Mouse (Mus musculus): ENCODE results near the gene Hs6st3. TPM values are rescaled to one million over a fixed set of nuclear protein-coding genes. Genes with fewer than 3 reads are reported as not detected.

Hs6st3 gene
- polyA plus RNA-seq, 1 experiment, result 1.2 TPM

DNA sequence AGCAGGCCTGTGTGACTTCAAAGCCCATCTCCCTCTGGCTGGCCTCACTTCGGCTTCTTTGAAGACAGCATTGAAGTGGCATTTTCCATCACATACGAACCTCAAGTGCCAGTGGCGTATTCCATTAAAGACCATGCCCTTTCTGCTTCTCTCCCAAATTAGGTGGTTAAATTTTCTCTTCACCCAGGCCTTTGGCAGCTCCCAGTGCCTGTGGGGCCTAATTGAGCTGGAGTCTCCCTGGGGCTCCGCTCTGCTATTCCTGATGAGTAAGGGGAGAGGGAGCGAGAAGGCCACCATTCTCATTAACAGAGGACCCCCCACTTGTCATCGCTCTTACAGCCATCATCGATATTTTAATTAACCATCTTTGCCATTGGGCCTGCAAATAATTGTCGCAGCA, 754.8 kb downstream of the Hs6st3 start:
- no peaks in the 10 kb centered on the region for H3K9me3 ChIP-seq (replicated peaks; ENCODE audit: control insufficient read depth, insufficient read depth, low read length, poor library complexity, severe bottlenecking)
- no peaks in the 10 kb centered on the region for H3K36me3 ChIP-seq (ENCODE audit: control insufficient read depth, insufficient read depth, low read length, poor library complexity, severe bottlenecking)

GRCm38 (mm10) chr14:119895097-119895496, 757.0 kb downstream of the Hs6st3 start:
- no peaks in the 10 kb centered on the region for H3K36me3 ChIP-seq (ENCODE audit: control insufficient read depth, insufficient read depth, low read length, poor library complexity, severe bottlenecking)
- no peaks in the 10 kb centered on the region for H3K27me3 ChIP-seq (ENCODE audit: control insufficient read depth, insufficient read depth, low read length, poor library complexity, severe bottlenecking)
- no peak overlapping the region for H3K27ac ChIP-seq (ENCODE audit: insufficient read depth, low read length)
- TF ChIP-seq EP300 (IDR thresholded peaks at IDR 0.05; ENCODE audit: insufficient read depth, low read depth, low read length) (no peak), POLR2A (IDR thresholded peaks at IDR 0.05; ENCODE audit: insufficient read depth, low read length) (no peak), CTCF (IDR thresholded peaks at IDR 0.05; ENCODE audit: low read depth, low read length) (no peak)
- H3K9ac ChIP-seq (ENCODE audit: low read depth, poor library complexity, severe bottlenecking), result no peak overlapping the region
- H3K4me3 ChIP-seq (ENCODE audit: low read depth, low read length), result no peak overlapping the region
- H3K9me3 ChIP-seq (replicated peaks; ENCODE audit: control insufficient read depth, insufficient read depth, low read length, poor library complexity, severe bottlenecking), result no peaks in the 10 kb centered on the region
- no peaks in the 10 kb centered on the region for H3K4me1 ChIP-seq (ENCODE audit: control insufficient read depth, insufficient read depth, low read length)

More for the DNA sequence above, 754.8 kb downstream of the Hs6st3 start:
- Histone ChIP-seq H3K4me3 (ENCODE audit: low read depth, low read length) (no peak overlapping the region), H3K27ac (ENCODE audit: insufficient read depth, low read length) (no peak overlapping the region), H3K27me3 (ENCODE audit: control insufficient read depth, insufficient read depth, low read length, poor library complexity, severe bottlenecking) (no peaks in the 10 kb centered on the region), H3K4me1 (ENCODE audit: control insufficient read depth, insufficient read depth, low read length) (no peaks in the 10 kb centered on the region), H3K9ac (ENCODE audit: low read depth, poor library complexity, severe bottlenecking) (no peak overlapping the region)
- no peak for TF ChIP-seq CTCF (IDR thresholded peaks at IDR 0.05; ENCODE audit: low read depth, low read length)
- TF ChIP-seq POLR2A (IDR thresholded peaks at IDR 0.05; ENCODE audit: insufficient read depth, low read length), result no peak
- TF ChIP-seq EP300 (IDR thresholded peaks at IDR 0.05; ENCODE audit: insufficient read depth, low read depth, low read length), result no peak

DNA sequence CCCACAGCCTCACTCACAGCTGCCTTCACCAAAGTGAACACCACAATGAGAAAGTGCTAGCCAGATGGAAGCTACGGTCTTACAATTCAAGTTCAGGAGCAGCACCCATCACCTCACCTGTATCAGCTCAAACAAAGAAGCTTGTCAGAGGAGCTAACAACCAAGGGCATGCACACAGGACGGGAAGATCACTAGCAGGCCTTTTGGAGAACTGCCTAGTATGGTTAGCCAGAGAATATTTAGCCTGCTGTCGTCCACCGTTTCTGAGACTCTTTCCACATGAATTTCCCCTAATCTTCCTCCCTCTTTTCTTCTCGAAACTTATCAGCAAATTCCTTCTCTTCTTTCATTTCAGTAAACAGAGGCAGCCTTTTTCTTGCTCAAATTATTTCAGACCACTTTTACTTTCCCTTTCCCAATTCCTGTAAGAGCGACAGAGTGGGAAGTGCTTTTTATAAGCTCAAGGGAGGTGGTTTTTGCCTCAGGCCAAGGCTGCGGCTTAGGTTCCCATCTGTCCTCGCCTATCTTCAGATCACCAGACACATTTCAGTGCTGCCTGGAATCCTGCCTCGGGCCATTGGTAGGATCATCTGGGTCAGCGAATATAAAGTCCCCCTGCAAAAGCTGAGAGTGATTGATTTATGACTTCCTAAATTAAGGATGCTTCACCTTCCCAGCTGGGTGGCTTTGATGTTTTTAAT, 757.8 kb downstream of the Hs6st3 start:
- no peaks in the 10 kb centered on the region for H3K4me1 ChIP-seq (ENCODE audit: control insufficient read depth, insufficient read depth, low read length)
- TF ChIP-seq CTCF (IDR thresholded peaks at IDR 0.05; ENCODE audit: low read depth, low read length), result no peak
- no peak for TF ChIP-seq EP300 (IDR thresholded peaks at IDR 0.05; ENCODE audit: insufficient read depth, low read depth, low read length)
- TF ChIP-seq POLR2A (IDR thresholded peaks at IDR 0.05; ENCODE audit: insufficient read depth, low read length), result no peak
- no peak overlapping the region for H3K27ac ChIP-seq (ENCODE audit: insufficient read depth, low read length)
- H3K9ac ChIP-seq (ENCODE audit: low read depth, poor library complexity, severe bottlenecking), result no peak overlapping the region
- no peak overlapping the region for H3K4me3 ChIP-seq (ENCODE audit: low read depth, low read length)
- no peaks in the 10 kb centered on the region for H3K36me3 ChIP-seq (ENCODE audit: control insufficient read depth, insufficient read depth, low read length, poor library complexity, severe bottlenecking)
- no peaks in the 10 kb centered on the region for H3K27me3 ChIP-seq (ENCODE audit: control insufficient read depth, insufficient read depth, low read length, poor library complexity, severe bottlenecking)
- no peaks in the 10 kb centered on the region for H3K9me3 ChIP-seq (replicated peaks; ENCODE audit: control insufficient read depth, insufficient read depth, low read length, poor library complexity, severe bottlenecking)

- no peaks in the 10 kb centered on the region for H3K36me3 ChIP-seq (ENCODE audit: control insufficient read depth, insufficient read depth, low read length, poor library complexity, severe bottlenecking)
- no peak for TF ChIP-seq POLR2A (IDR thresholded peaks at IDR 0.05; ENCODE audit: insufficient read depth, low read length)
- TF ChIP-seq CTCF (IDR thresholded peaks at IDR 0.05; ENCODE audit: low read depth, low read length), result no peak
- H3K27me3 ChIP-seq (ENCODE audit: control insufficient read depth, insufficient read depth, low read length, poor library complexity, severe bottlenecking), result no peaks in the 10 kb centered on the region; the same call in 1 of the 2 replicates
- H3K9ac ChIP-seq (ENCODE audit: low read depth, poor library complexity, severe bottlenecking), result no peak overlapping the region
- no peaks in the 10 kb centered on the region for H3K4me1 ChIP-seq (ENCODE audit: control insufficient read depth, insufficient read depth, low read length)
- H3K27ac ChIP-seq (ENCODE audit: insufficient read depth, low read length), result no peak overlapping the region
- no peak overlapping the region for H3K4me3 ChIP-seq (ENCODE audit: low read depth, low read length)
- no peaks in the 10 kb centered on the region for H3K9me3 ChIP-seq (replicated peaks; ENCODE audit: control insufficient read depth, insufficient read depth, low read length, poor library complexity, severe bottlenecking)
These were observed 764.3 kb downstream of the Hs6st3 start for GRCm38 (mm10) chr14:119902486-119902885.

GRCm38 (mm10) chr14:119908032-119908675, 770.0 kb downstream of the Hs6st3 start:
- Histone ChIP-seq H3K27me3 (ENCODE audit: control insufficient read depth, insufficient read depth, low read length, poor library complexity, severe bottlenecking) (no peaks in the 10 kb centered on the region; the same call in 1 of the 2 replicates), H3K4me1 (ENCODE audit: control insufficient read depth, insufficient read depth, low read length) (no peaks in the 10 kb centered on the region), H3K9me3 (replicated peaks; ENCODE audit: control insufficient read depth, insufficient read depth, low read length, poor library complexity, severe bottlenecking) (no peaks in the 10 kb centered on the region), H3K36me3 (ENCODE audit: control insufficient read depth, insufficient read depth, low read length, poor library complexity, severe bottlenecking) (no peaks in the 10 kb centered on the region), H3K9ac (ENCODE audit: low read depth, poor library complexity, severe bottlenecking) (no peak overlapping the region), H3K27ac (ENCODE audit: insufficient read depth, low read length) (no peak overlapping the region), H3K4me3 (ENCODE audit: low read depth, low read length) (no peak overlapping the region)
- TF ChIP-seq CTCF (IDR thresholded peaks at IDR 0.05; ENCODE audit: low read depth, low read length) (no peak), EP300 (IDR thresholded peaks at IDR 0.05; ENCODE audit: insufficient read depth, low read depth, low read length) (no peak), POLR2A (IDR thresholded peaks at IDR 0.05; ENCODE audit: insufficient read depth, low read length) (no peak)

DNA sequence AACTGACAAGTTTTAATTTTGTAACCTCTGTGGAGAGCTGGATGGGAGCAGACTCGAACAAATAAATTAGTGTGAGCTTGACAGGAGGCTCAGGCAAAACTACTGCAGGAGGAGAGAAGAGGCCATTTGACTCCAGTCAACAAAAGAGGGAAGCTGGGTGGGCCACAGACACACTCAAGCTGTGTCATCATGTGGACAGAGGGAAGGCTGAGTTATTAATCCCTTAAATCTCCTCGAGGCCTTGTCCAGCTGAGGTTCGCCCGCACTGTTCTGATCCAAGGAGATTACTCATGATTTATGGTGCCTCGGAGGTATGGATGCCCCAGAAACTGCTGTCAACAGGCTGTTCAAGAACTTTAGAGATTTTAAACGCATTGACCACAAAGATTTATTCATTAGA, 776.4 kb downstream of the Hs6st3 start:
- Histone ChIP-seq H3K27ac (ENCODE audit: insufficient read depth, low read length) (no peak overlapping the region), H3K27me3 (ENCODE audit: control insufficient read depth, insufficient read depth, low read length, poor library complexity, severe bottlenecking) (no peaks in the 10 kb centered on the region), H3K9ac (ENCODE audit: low read depth, poor library complexity, severe bottlenecking) (no peak overlapping the region), H3K4me1 (ENCODE audit: control insufficient read depth, insufficient read depth, low read length) (no peaks in the 10 kb centered on the region), H3K4me3 (ENCODE audit: low read depth, low read length) (no peak overlapping the region), H3K9me3 (replicated peaks; ENCODE audit: control insufficient read depth, insufficient read depth, low read length, poor library complexity, severe bottlenecking) (no peaks in the 10 kb centered on the region), H3K36me3 (ENCODE audit: control insufficient read depth, insufficient read depth, low read length, poor library complexity, severe bottlenecking) (no peaks in the 10 kb centered on the region)
- TF ChIP-seq CTCF (IDR thresholded peaks at IDR 0.05; ENCODE audit: low read depth, low read length) (no peak), POLR2A (IDR thresholded peaks at IDR 0.05; ENCODE audit: insufficient read depth, low read length) (no peak), EP300 (IDR thresholded peaks at IDR 0.05; ENCODE audit: insufficient read depth, low read depth, low read length) (no peak)

All from ES-Bruce4 (cell line).